Mouse (Mus musculus) midbrain, embryonic 14.5 days (tissue): ENCODE results near the gene Cfap126. TPM values are rescaled to one million over a fixed set of nuclear protein-coding genes. Genes with fewer than 3 reads are reported as not detected.
"Not testable (repeated sequence)": the region's sequence is repeated elsewhere in the genome, so short reads cannot be mapped to it uniquely, and the experiment has no call there.

Source experiments
- ATAC-seq: fragments of 200-750 bp; cut with Nextera tagmentation; 2 replicates; pipeline ENCODE4 v1.8.0; 2017; ENCODE audit warnings: moderate number of reproducible peaks, moderate library complexity; ENCODE audit not compliant: low FRiP score, low TSS enrichment
- DNase-seq: peaks from one replicate; pipeline ENCODE4 v3.0.0-alpha.2; 2015
- H3K27ac ChIP-seq: fragments of 300-500 bp; sonication (generic); replicated peaks from 2 replicates; pipeline ENCODE4 v1.5.1; 2014; ENCODE audit warnings: mild to moderate bottlenecking, low read depth, low read length, moderate library complexity
- H3K27me3 ChIP-seq: fragments of 300-500 bp; sonication (generic); 2 replicates; pipeline ENCODE4 v1.6.1; 2014; ENCODE audit warnings: low read length, control low read depth, mixed read lengths; ENCODE audit not compliant: control insufficient read depth, insufficient read depth
- H3K36me3 ChIP-seq: fragments of 300-500 bp; sonication (generic); 2 replicates; pipeline ENCODE4 v1.6.1; 2014; ENCODE audit warnings: low read length, control low read depth; ENCODE audit not compliant: control insufficient read depth, insufficient read depth
- H3K4me1 ChIP-seq: fragments of 300-500 bp; sonication (generic); 2 replicates; pipeline ENCODE4 v1.6.1; 2014; ENCODE audit warnings: mild to moderate bottlenecking, antibody characterized with exemption, low read length, control low read depth; ENCODE audit not compliant: control insufficient read depth, insufficient read depth
- H3K4me2 ChIP-seq: fragments of 300-500 bp; sonication (generic); 2 replicates; pipeline ENCODE4 v1.6.1; 2014; ENCODE audit warnings: mild to moderate bottlenecking, low read length, moderate library complexity
- H3K4me3 ChIP-seq: fragments of 300-500 bp; sonication (generic); replicated peaks from 2 replicates; pipeline ENCODE4 v1.5.1; 2014; ENCODE audit warnings: low read depth, low read length
- H3K9ac ChIP-seq: fragments of 300-500 bp; sonication (generic); replicated peaks from 2 replicates; pipeline ENCODE4 v1.6.1; 2014; ENCODE audit warnings: mild to moderate bottlenecking, low read length, moderate library complexity
- H3K9me3 ChIP-seq: fragments of 300-500 bp; sonication (generic); 2 replicates; pipeline ENCODE4 v1.6.1; 2016; ENCODE audit warnings: low read length, control low read depth, mixed read lengths; ENCODE audit not compliant: control insufficient read depth
- WGBS: fragments of 180-500 bp; shearing (Covaris S2); extraction: QIAGEN DNeasy Blood & Tissue Kit; methylation state at CpG from one replicate; pipeline ENCODE4 v1.1.7; 2014; 5-methylcytosine and 5-hydroxymethylcytosine counted together
- polyA plus RNA-seq: library from polyadenylated mRNA; unstranded; fragments of >200 nt; fragmentation: Nextera tagmentation; extraction: Ambion mirVana; gene quantifications from 2 replicates; pipeline ENCODE4 v1.2.1, GENCODE M21; 2014

The Cfap126 gene
- polyA plus RNA-seq, 1 experiment from 2014 or later, result 4.2 TPM

DNA sequence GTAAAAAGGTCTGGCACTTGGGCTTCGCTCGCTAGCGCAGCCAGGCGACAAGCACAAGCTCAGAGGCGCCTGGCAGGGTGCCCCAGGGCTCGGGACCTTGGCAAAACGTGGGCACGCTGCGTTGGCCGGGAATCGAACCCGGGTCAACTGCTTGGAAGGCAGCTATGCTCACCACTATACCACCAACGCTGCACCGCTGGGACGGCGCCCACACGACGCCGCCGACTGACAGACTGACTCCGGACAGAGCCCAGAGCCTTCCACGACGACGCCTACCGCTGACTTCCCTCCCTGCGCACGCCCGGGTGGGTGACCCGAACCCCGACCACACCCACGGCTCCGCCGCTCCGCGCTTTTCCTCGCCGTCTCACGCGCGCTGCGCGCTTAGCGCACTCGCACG is 41.5 kb upstream of the Cfap126 start:
- peak; percentile 18; the same call in 1 of the 2 replicates for ATAC-seq
- H3K27ac ChIP-seq, DNase-seq, H3K36me3 ChIP-seq, H3K4me3 ChIP-seq, H3K9me3 ChIP-seq, H3K4me2 ChIP-seq, H3K9ac ChIP-seq, H3K4me1 ChIP-seq: not testable (repeated sequence)
- peaks cover 26% of the 10 kb centered on the region for H3K27me3 ChIP-seq
- no CpG with 5 or more reads among the region's 45 CpGs for WGBS

DNA sequence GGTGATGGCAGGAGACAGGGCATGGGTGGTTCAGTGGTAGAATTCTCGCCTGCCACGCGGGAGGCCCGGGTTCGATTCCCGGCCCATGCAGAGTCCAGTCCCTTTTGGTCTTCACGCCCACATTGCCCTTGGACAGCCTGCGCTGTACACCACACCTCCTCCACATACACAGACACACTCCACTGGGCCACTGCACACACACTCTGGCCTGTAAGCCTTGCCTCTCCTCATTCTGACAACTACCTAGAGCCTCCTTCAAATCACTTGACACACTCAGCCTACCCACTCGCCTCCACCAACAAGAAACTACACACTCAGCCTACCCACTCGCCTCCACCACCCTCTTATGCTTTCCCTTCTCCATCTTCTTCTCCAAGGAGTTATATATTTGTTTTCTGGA is 39.4 kb upstream of the Cfap126 start:
- H3K4me1 ChIP-seq, DNase-seq, H3K4me3 ChIP-seq, ATAC-seq, H3K9me3 ChIP-seq, H3K27ac ChIP-seq, H3K36me3 ChIP-seq, H3K9ac ChIP-seq, H3K4me2 ChIP-seq: not testable (repeated sequence)
- H3K27me3 ChIP-seq, result peaks cover 32% of the 10 kb centered on the region
- 30% methylated on average over 4 of the region's 10 CpGs for WGBS

DNA sequence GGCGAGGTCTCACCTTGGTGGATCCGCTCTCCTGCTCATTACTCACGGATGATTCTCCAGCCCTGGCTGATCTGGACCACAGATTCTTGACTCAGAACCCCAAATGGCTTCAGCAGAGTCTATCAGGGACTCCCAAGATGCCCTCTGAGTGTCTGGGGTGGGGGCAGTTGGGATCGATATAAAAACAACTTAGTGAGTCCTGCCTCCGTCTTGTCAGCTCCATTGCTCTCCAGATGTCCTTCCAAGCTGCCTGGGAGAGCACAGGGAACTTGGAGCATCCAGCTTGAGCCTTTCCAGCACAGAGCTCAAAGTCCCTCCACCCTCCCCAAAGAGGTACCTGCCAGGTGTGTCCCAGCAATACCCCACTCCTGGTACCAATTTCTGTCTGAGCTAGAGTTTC is 37.5 kb upstream of the Cfap126 start:
- WGBS, result 59% methylated on average over 3 of the region's 5 CpGs
- DNase-seq, result not testable (repeated sequence)

DNA sequence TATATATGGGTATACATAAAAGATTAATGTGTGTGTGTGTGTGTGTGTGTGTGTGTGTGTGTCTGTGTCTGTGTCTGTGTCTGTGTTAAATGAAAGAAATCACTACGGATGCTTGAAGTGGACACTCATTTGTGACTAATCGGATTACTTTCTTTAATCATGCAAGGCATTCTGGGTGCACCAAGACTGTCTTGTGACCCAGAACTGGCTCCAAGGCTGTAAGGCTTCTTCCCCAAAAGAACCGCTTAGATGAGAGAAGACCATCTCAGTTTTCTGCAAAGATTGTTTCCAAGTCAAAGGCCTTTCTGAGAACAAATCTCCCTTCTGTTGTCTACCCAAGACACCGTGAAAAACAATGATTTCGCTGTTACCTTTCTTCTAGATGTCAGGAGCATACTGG is 36.5 kb upstream of the Cfap126 start:
- H3K4me3 ChIP-seq, DNase-seq, ATAC-seq, H3K9me3 ChIP-seq, H3K4me1 ChIP-seq, H3K36me3 ChIP-seq, H3K4me2 ChIP-seq, H3K9ac ChIP-seq, H3K27ac ChIP-seq: not testable (repeated sequence)
- WGBS, result 30% methylated on average over 5 of the region's 5 CpGs
- H3K27me3 ChIP-seq, result peaks cover 23% of the 10 kb centered on the region

More for the DNA sequence above, 37.5 kb upstream of the Cfap126 start:
- not testable (repeated sequence) for ATAC-seq, H3K27ac ChIP-seq, H3K36me3 ChIP-seq, H3K9ac ChIP-seq, H3K4me1 ChIP-seq, H3K4me2 ChIP-seq, H3K4me3 ChIP-seq, H3K9me3 ChIP-seq
- peaks cover 19% of the 10 kb centered on the region for H3K27me3 ChIP-seq

DNA sequence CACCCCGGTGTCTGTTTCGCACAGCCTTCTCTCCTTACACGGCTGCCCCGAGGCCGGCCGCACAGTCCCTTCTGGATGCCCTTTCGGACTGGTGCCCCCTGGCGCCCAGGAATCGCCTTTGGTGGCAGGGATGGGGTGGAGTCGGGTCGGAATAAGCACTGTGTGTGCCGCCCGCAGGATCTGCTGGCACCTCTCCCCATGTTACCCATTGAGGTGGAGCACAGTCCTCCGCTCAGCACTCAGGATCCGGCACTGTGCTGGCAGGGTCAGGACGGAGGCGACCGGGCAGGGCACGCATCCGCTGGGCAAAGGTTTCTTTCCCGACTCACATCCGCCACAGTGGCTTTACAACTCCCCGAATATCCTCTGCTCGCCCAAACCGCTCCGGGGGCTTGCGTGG is 35.8 kb upstream of the Cfap126 start:
- not testable (repeated sequence) for DNase-seq, H3K36me3 ChIP-seq, H3K9ac ChIP-seq, H3K27ac ChIP-seq, H3K4me1 ChIP-seq, H3K9me3 ChIP-seq, H3K4me3 ChIP-seq
- peak; percentile 32 for ATAC-seq
- Histone ChIP-seq H3K4me2 (peak overlapping the region; percentile 30; the same call in 1 of the 2 replicates), H3K27me3 (peaks cover 23% of the 10 kb centered on the region)
- 2% methylated on average over 15 of the region's 27 CpGs for WGBS

DNA sequence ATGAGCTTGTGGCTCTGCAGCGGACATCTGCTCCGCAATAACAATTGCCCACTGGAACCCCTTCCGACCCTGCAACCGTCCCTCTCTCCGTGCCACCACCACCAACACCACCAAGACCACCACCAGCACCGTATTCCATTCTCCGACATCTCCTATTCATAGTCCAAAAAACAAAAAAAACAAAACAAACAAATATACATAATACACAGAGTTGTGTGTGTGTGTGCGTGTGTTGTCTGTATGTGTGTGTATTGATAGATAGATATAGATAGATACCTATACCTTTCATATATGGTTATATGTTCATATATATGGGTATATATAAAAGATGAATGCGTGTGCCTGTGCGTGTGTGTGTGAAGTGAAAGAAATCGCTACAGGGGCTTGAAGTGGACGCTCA is 35.3 kb upstream of the Cfap126 start:
- H3K36me3 ChIP-seq, ATAC-seq, H3K4me3 ChIP-seq, H3K9me3 ChIP-seq, H3K9ac ChIP-seq, H3K4me1 ChIP-seq, H3K27ac ChIP-seq: not testable (repeated sequence)
- H3K27me3 ChIP-seq, result peaks cover 23% of the 10 kb centered on the region
- DNase-seq, result peak; percentile 32
- WGBS, result 21% methylated on average over 11 of the region's 12 CpGs
- peak overlapping the region; percentile 30; the same call in 1 of the 2 replicates for H3K4me2 ChIP-seq

DNA sequence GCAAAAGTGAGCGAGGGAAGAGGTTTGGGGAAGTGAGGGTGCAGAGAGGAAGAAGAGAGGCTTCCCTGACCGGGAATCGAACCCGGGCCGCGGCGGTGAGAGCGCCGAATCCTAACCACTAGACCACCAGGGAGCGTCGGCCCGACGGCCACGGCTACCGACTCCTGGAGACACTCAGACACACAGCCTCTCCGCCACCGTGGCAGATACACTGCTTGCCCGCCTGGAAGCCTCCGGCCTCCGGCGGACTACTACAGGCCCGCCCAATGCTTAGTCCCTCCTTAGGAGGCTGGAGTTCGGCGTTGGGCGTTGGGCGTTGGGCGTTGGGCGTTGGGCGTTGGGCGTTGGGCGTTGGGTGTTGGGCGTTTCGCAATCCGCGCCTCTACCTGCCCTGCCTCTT is 34.4 kb upstream of the Cfap126 start:
- WGBS, result 0% methylated on average over 1 of the region's 35 CpGs

DNA sequence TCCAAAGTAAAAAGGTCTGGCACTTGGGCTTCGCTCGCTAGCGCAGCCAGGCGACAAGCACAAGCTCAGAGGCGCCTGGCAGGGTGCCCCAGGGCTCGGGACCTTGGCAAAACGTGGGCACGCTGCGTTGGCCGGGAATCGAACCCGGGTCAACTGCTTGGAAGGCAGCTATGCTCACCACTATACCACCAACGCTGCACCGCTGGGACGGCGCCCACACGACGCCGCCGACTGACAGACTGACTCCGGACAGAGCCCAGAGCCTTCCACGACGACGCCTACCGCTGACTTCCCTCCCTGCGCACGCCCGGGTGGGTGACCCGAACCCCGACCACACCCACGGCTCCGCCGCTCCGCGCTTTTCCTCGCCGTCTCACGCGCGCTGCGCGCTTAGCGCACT is 33.9 kb upstream of the Cfap126 start:
- peak; percentile 10; the same call in 1 of the 2 replicates for ATAC-seq
- peaks cover 16% of the 10 kb centered on the region; the same call in 1 of the 2 replicates for H3K27me3 ChIP-seq
- H3K4me2 ChIP-seq, H3K27ac ChIP-seq, H3K4me3 ChIP-seq, H3K4me1 ChIP-seq, H3K9ac ChIP-seq, DNase-seq, H3K36me3 ChIP-seq, H3K9me3 ChIP-seq: not testable (repeated sequence)
- no CpG with 5 or more reads among the region's 43 CpGs for WGBS

More for the DNA sequence above, 34.4 kb upstream of the Cfap126 start:
- H3K4me3 ChIP-seq, H3K9ac ChIP-seq, H3K36me3 ChIP-seq, H3K9me3 ChIP-seq, H3K4me2 ChIP-seq, H3K27ac ChIP-seq, H3K4me1 ChIP-seq, DNase-seq: not testable (repeated sequence)
- ATAC-seq, result peak; percentile 43; the same call in 1 of the 2 replicates
- peaks cover 16% of the 10 kb centered on the region; the same call in 1 of the 2 replicates for H3K27me3 ChIP-seq

DNA sequence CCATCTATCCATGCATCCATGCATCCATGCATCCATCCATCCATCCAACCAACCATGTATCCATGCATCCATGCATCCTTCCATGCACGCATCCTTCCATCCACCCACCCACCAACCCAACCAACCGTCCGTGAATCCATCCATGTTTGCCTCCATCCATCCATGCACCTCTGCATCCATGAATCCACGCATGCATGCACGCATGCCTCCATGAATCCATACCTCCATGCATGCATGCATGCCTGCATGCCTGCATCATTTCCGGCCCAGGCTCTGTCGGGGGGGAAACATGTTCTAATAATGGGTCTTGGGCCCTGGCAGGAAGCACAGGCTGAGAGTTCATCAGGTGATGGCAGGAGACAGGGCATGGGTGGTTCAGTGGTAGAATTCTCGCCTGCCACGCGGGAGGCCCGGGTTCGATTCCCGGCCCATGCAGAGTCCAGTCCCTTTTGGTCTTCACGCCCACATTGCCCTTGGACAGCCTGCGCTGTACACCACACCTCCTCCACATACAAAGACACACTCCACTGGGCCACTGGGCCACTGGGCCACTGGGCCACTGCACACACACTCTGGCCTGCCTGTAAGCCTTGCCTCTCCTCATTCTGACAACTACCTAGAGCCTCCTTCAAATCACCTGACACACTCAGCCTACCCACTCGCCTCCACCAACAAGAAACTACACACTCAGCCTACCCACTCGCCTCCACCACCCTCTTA is 32.0 kb upstream of the Cfap126 start:
- H3K9me3 ChIP-seq, H3K36me3 ChIP-seq, H3K4me1 ChIP-seq, H3K9ac ChIP-seq, H3K4me3 ChIP-seq, H3K27ac ChIP-seq, DNase-seq, H3K4me2 ChIP-seq: not testable (repeated sequence)
- ATAC-seq, result 0 out of 2 replicates have a peak, but pooled peaks have one; percentile 3
- peaks cover 22% of the 10 kb centered on the region for H3K27me3 ChIP-seq
- WGBS, result 39% methylated on average over 10 of the region's 17 CpGs
